Mouse (Mus musculus) midbrain, postnatal 0 days (tissue): Measurements from ENCODE around the gene Scn1a. TPM values are rescaled to one million over a fixed set of nuclear protein-coding genes. Genes with fewer than 3 reads are reported as not detected.

Experiments
- ATAC-seq: fragments of 200-750 bp; cut with Nextera tagmentation; 2 replicates; pipeline ENCODE4 v1.8.0; 2017; ENCODE audit warnings: moderate number of reproducible peaks, mild to moderate bottlenecking, moderate TSS enrichment, moderate library complexity; ENCODE audit not compliant: low FRiP score
- DNase-seq: peaks from one replicate; pipeline ENCODE4 v3.0.0-alpha.2; 2015; ENCODE audit warnings: low spot score
- H3K27ac ChIP-seq: fragments of 300-500 bp; sonication (generic); 2 replicates; pipeline ENCODE4 v1.5.1; 2014; ENCODE audit warnings: low read depth, mild to moderate bottlenecking, low read length, mixed read lengths
- H3K27me3 ChIP-seq: fragments of 300-500 bp; sonication (generic); 2 replicates; pipeline ENCODE4 v1.6.1; 2014; ENCODE audit warnings: low read length, control low read depth, mixed read lengths; ENCODE audit not compliant: insufficient read depth
- H3K36me3 ChIP-seq: fragments of 300-500 bp; sonication (generic); 2 replicates; pipeline ENCODE4 v1.6.1; 2014; ENCODE audit warnings: low read length, control low read depth, mixed read lengths; ENCODE audit not compliant: insufficient read depth
- H3K4me1 ChIP-seq: fragments of 300-500 bp; sonication (generic); 2 replicates; pipeline ENCODE4 v1.6.1; 2014; ENCODE audit warnings: mild to moderate bottlenecking, control low read depth, antibody characterized with exemption, low read length, mixed read lengths; ENCODE audit not compliant: insufficient read depth
- H3K4me2 ChIP-seq: fragments of 300-500 bp; sonication (generic); 2 replicates; pipeline ENCODE4 v1.6.1; 2014; ENCODE audit warnings: low read depth, mild to moderate bottlenecking, low read length, mixed read lengths; ENCODE audit not compliant: poor library complexity, severe bottlenecking
- H3K4me3 ChIP-seq: fragments of 300-500 bp; sonication (generic); 2 replicates; pipeline ENCODE4 v1.5.1; 2014; ENCODE audit warnings: low read depth, mild to moderate bottlenecking, low read length, moderate library complexity
- H3K9ac ChIP-seq: fragments of 300-500 bp; sonication (generic); replicated peaks from 2 replicates; pipeline ENCODE4 v1.6.1; 2014; ENCODE audit warnings: mild to moderate bottlenecking, low read length, moderate library complexity, mixed read lengths; ENCODE audit not compliant: poor library complexity, severe bottlenecking
- H3K9me3 ChIP-seq: fragments of 300-500 bp; sonication (generic); 2 replicates; pipeline ENCODE4 v1.6.1; 2016; ENCODE audit warnings: low read length, control low read depth
- CTCF ChIP-seq: IDR thresholded peaks from 2 replicates; pipeline ENCODE4 v1.5.1; 2016; ENCODE audit warnings: antibody characterized with exemption, mild to moderate bottlenecking
- WGBS: fragments of 180-500 bp; shearing (Covaris S2); extraction: QIAGEN DNeasy Blood & Tissue Kit; methylation state at CpG from one replicate; pipeline ENCODE4 v1.1.7; 2014; 5-methylcytosine and 5-hydroxymethylcytosine counted together
- polyA plus RNA-seq: library from polyadenylated mRNA; unstranded; fragments of >200 nt; fragmentation: Nextera tagmentation; extraction: Ambion mirVana; gene quantifications from 2 replicates; pipeline ENCODE4 v1.2.1, GENCODE M21; 2015
- total RNA-seq: library from RNA; depleted of rRNA; stranded (reverse); fragments of >200 nt; gene quantifications from 2 replicates; pipeline ENCODE4 v1.2.3, GENCODE M21; 2014

Scn1a gene
- total and polyA plus RNA-seq, 2 experiments from 2014 or later = 23.1 to 27.4 TPM

- Histone ChIP-seq H3K9me3 (no peaks in the 10 kb centered on the region), H3K36me3 (no peaks in the 10 kb centered on the region), H3K4me3 (no peak overlapping the region), H3K4me2 (no peak overlapping the region), H3K4me1 (no peaks in the 10 kb centered on the region), H3K9ac (no peak overlapping the region), H3K27ac (no peak overlapping the region), H3K27me3 (no peaks in the 10 kb centered on the region)
- ATAC-seq = no peak
- 91% methylated on average over 1 of the region's 1 CpGs for WGBS
- peak; percentile 27 for DNase-seq
- TF ChIP-seq CTCF = peak; percentile 56
Measured at GRCm38 (mm10) chr2:66462458-66462857, 21.8 kb upstream of the Scn1a start.

- WGBS = 5% methylated on average over 21 of the region's 21 CpGs
Measured at GRCm38 (mm10) chr2:66439764-66440471, 722 bp downstream of the Scn1a start.

DNA sequence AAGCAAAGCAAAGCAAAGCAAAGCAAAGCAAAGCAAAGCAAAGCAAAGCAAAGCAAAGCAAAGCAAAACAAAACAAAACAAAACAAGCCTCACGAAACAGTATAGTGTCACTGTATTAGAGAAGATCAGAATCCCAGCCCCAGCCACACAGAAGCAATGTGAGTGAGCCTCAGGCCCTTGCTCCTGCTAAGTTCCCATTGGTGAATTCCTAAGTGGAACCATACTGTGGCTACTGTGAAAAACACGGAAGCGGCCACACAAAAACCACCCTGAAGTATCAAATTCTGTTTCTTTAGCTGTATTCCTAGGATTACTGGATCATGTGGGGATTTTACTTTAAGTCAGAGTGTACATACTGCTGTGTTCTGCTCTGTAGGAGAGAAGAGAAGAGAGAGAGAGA lies 4.4 kb downstream of the Scn1a start:
- Histone ChIP-seq H3K27me3 (no peaks in the 10 kb centered on the region), H3K27ac (no peak overlapping the region), H3K4me3 (no peak overlapping the region), H3K9me3 (no peaks in the 10 kb centered on the region), H3K4me1 (0 out of 2 replicates have a peak, but pooled peaks cover 4% of the 10 kb centered on the region), H3K36me3 (no peaks in the 10 kb centered on the region), H3K4me2 (no peak overlapping the region), H3K9ac (no peak overlapping the region)
- TF ChIP-seq CTCF = no peak
- DNase-seq = no peak
- WGBS = 65% methylated on average over 3 of the region's 3 CpGs
- ATAC-seq = no peak

More at GRCm38 (mm10) chr2:66439764-66440471, 722 bp downstream of the Scn1a start:
- peak overlapping the region; percentile 38; the same call in 1 of the 2 replicates for H3K27ac ChIP-seq
- 0 out of 2 replicates have a peak, but pooled peaks cover 4% of the 10 kb centered on the region for H3K4me1 ChIP-seq
- ATAC-seq (peak; percentile 59; the same call in 1 of the 2 replicates), DNase-seq (peak; percentile 61)
- H3K4me3 ChIP-seq = peak overlapping the region; percentile 43
- no peaks in the 10 kb centered on the region for H3K9me3 ChIP-seq
- H3K9ac ChIP-seq = peak overlapping the region; percentile 51
- H3K27me3 ChIP-seq = no peaks in the 10 kb centered on the region
- no peak for TF ChIP-seq CTCF
- H3K36me3 ChIP-seq = no peaks in the 10 kb centered on the region
- peak overlapping the region; percentile 62 for H3K4me2 ChIP-seq

DNA sequence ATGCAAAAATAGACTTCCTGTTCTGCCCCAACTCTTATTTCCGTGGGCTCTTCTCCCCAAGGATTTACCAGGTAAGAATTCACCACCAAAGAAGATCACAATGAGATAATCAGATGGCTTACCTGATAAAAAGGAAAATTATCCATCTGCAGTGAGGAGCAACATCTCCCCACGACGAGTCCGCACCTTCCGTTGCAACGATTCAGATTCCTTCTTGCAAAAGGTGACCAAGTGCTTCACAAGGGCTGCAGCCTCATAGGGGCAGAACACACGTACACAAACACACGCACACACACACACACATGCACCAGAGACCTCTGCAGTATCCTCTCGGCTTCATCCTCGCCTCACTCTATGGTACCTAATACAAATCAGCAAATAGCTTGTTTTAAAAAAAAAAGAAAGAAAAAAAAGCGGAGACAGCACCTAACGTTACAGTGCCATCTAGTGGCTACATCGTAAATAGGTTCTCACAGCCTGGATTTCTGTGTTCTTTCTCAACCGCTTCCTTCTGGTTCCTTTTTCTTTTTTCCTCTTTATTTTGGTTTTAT lies 30.8 kb downstream of the Scn1a start:
- peak; percentile 93 for TF ChIP-seq CTCF
- Histone ChIP-seq H3K4me1 (peaks cover 13% of the 10 kb centered on the region; the same call in 1 of the 2 replicates), H3K9ac (peak overlapping the region; percentile 65), H3K9me3 (no peaks in the 10 kb centered on the region), H3K36me3 (no peaks in the 10 kb centered on the region), H3K27ac (peak overlapping the region; percentile 81), H3K4me2 (peak overlapping the region; percentile 55), H3K4me3 (peak overlapping the region; percentile 54), H3K27me3 (no peaks in the 10 kb centered on the region)
- WGBS = under 1% methylated on average over 14 of the region's 14 CpGs
- peak; percentile 86 for ATAC-seq
- peak; percentile 87 for DNase-seq

GRCm38 (mm10) chr2:66408899-66409739 lies 31.5 kb downstream of the Scn1a start:
- no peak for TF ChIP-seq CTCF
- 7% methylated on average over 12 of the region's 12 CpGs for WGBS
- H3K4me3 ChIP-seq = peak overlapping the region; percentile 54
- peaks cover 13% of the 10 kb centered on the region; the same call in 1 of the 2 replicates for H3K4me1 ChIP-seq
- peak overlapping the region; percentile 55 for H3K4me2 ChIP-seq
- peak overlapping the region; percentile 81 for H3K27ac ChIP-seq
- DNase-seq (peak; percentile 72), ATAC-seq (peak; percentile 70)
- H3K9ac ChIP-seq = peak overlapping the region; percentile 68
- H3K9me3 ChIP-seq = no peaks in the 10 kb centered on the region
- H3K36me3 ChIP-seq = no peaks in the 10 kb centered on the region
- no peaks in the 10 kb centered on the region for H3K27me3 ChIP-seq
